Mouse (Mus musculus) limb, embryonic 12.5 days (tissue): ENCODE results near the gene Krt80. TPM values are rescaled to one million over a fixed set of nuclear protein-coding genes. Genes with fewer than 3 reads are reported as not detected.

Experiments
- ATAC-seq: fragments of 200-750 bp; cut with Nextera tagmentation; 2 replicates; pipeline ENCODE4 v1.8.0; 2017; ENCODE audit warnings: low read depth, moderate TSS enrichment; ENCODE audit not compliant: insufficient number of reproducible peaks, insufficient read depth, low FRiP score, low TSS enrichment
- H3K27ac ChIP-seq: fragments of 300-500 bp; sonication (generic); 2 replicates; pipeline ENCODE4 v1.5.1; 2016; ENCODE audit warnings: mild to moderate bottlenecking, moderate library complexity
- H3K27me3 ChIP-seq: fragments of 300-500 bp; sonication (generic); 2 replicates; pipeline ENCODE4 v1.6.1; 2016; ENCODE audit warnings: mild to moderate bottlenecking, moderate library complexity
- H3K36me3 ChIP-seq: fragments of 300-500 bp; sonication (generic); 2 replicates; pipeline ENCODE4 v1.6.1; 2016; ENCODE audit warnings: mild to moderate bottlenecking, moderate library complexity
- H3K4me1 ChIP-seq: fragments of 300-500 bp; sonication (generic); replicated peaks from 2 replicates; pipeline ENCODE4 v1.6.1; 2016
- H3K4me2 ChIP-seq: fragments of 300-500 bp; sonication (generic); 2 replicates; pipeline ENCODE4 v1.6.1; 2016; ENCODE audit warnings: mild to moderate bottlenecking, moderate library complexity
- H3K4me3 ChIP-seq: fragments of 300-500 bp; sonication (generic); replicated peaks from 2 replicates; pipeline ENCODE4 v1.5.1; 2016; ENCODE audit warnings: mild to moderate bottlenecking
- H3K9ac ChIP-seq: fragments of 300-500 bp; sonication (generic); replicated peaks from 2 replicates; pipeline ENCODE4 v1.6.1; 2016; ENCODE audit warnings: mild to moderate bottlenecking, moderate library complexity
- H3K9me3 ChIP-seq: fragments of 300-500 bp; sonication (generic); 2 replicates; pipeline ENCODE4 v1.6.1; 2016; ENCODE audit warnings: mild to moderate bottlenecking, moderate library complexity
- WGBS: fragments of 180-500 bp; shearing (Covaris S2); methylation state at CpG from one replicate; pipeline ENCODE4 v1.1.7; 2016; 5-methylcytosine and 5-hydroxymethylcytosine counted together
- polyA plus RNA-seq: library from polyadenylated mRNA; unstranded; fragments of >200 nt; fragmentation: Nextera tagmentation; extraction: Ambion mirVana; gene quantifications from 2 replicates; pipeline ENCODE4 v1.2.1, GENCODE M21; 2016

The Krt80 gene
- polyA plus RNA-seq, 1 experiment from 2014 or later, result 0.26 TPM

- no peaks in the 10 kb centered on the region for H3K9me3 ChIP-seq
- H3K27ac ChIP-seq, result no peak overlapping the region
- H3K4me1 ChIP-seq, result peaks cover 18% of the 10 kb centered on the region
- no peak overlapping the region for H3K9ac ChIP-seq
- ATAC-seq, result no peak
- no peak overlapping the region for H3K4me3 ChIP-seq
- H3K36me3 ChIP-seq, result no peaks in the 10 kb centered on the region
- 65% methylated on average over 7 of the region's 7 CpGs for WGBS
- H3K27me3 ChIP-seq, result peaks cover under 1% of the 10 kb centered on the region; the same call in 1 of the 2 replicates
- H3K4me2 ChIP-seq, result no peak overlapping the region
Measured at GRCm38 (mm10) chr15:101394908-101395307, 24.9 kb upstream of the Krt80 start.

- ATAC-seq, result no peak
- H3K36me3 ChIP-seq, result no peaks in the 10 kb centered on the region
Measured at GRCm38 (mm10) chr15:101392251-101392650, 22.3 kb upstream of the Krt80 start.

GRCm38 (mm10) chr15:101390203-101390602, 20.2 kb upstream of the Krt80 start:
- no peak overlapping the region for H3K9ac ChIP-seq
- no peak overlapping the region for H3K27ac ChIP-seq
- no peak for ATAC-seq
- H3K9me3 ChIP-seq, result no peaks in the 10 kb centered on the region
- no peaks in the 10 kb centered on the region; the same call in 1 of the 2 replicates for H3K27me3 ChIP-seq
- H3K4me3 ChIP-seq, result no peak overlapping the region
- H3K4me1 ChIP-seq, result peaks cover 6% of the 10 kb centered on the region
- H3K4me2 ChIP-seq, result no peak overlapping the region
- 89% methylated on average over 5 of the region's 5 CpGs for WGBS
- H3K36me3 ChIP-seq, result no peaks in the 10 kb centered on the region

More at GRCm38 (mm10) chr15:101392251-101392650, 22.3 kb upstream of the Krt80 start:
- H3K27me3 ChIP-seq, result no peaks in the 10 kb centered on the region; the same call in 1 of the 2 replicates
- H3K4me2 ChIP-seq, result no peak overlapping the region
- WGBS, result 79% methylated on average over 5 of the region's 5 CpGs
- H3K27ac ChIP-seq, result no peak overlapping the region
- H3K9ac ChIP-seq, result no peak overlapping the region
- H3K4me1 ChIP-seq, result peaks cover 24% of the 10 kb centered on the region
- no peak overlapping the region for H3K4me3 ChIP-seq
- H3K9me3 ChIP-seq, result no peaks in the 10 kb centered on the region

GRCm38 (mm10) chr15:101388034-101388541, 18.1 kb upstream of the Krt80 start:
- H3K36me3 ChIP-seq, result no peaks in the 10 kb centered on the region
- WGBS, result 48% methylated on average over 5 of the region's 5 CpGs
- H3K9ac ChIP-seq, result no peak overlapping the region
- H3K4me2 ChIP-seq, result no peak overlapping the region
- no peak overlapping the region for H3K27ac ChIP-seq
- ATAC-seq, result no peak
- no peaks in the 10 kb centered on the region for H3K9me3 ChIP-seq
- H3K4me1 ChIP-seq, result peaks cover 6% of the 10 kb centered on the region
- H3K4me3 ChIP-seq, result no peak overlapping the region
- no peaks in the 10 kb centered on the region for H3K27me3 ChIP-seq

- no peaks in the 10 kb centered on the region for H3K9me3 ChIP-seq
- H3K4me3 ChIP-seq, result no peak overlapping the region
- 65% methylated on average over 3 of the region's 3 CpGs for WGBS
- 0 out of 2 replicates have a peak overlapping the region, but pooled peaks have one; percentile 4 for H3K9ac ChIP-seq
- no peak overlapping the region for H3K27ac ChIP-seq
- no peak overlapping the region for H3K4me2 ChIP-seq
- no peaks in the 10 kb centered on the region for H3K36me3 ChIP-seq
- H3K4me1 ChIP-seq, result peaks cover 6% of the 10 kb centered on the region
- no peak for ATAC-seq
- H3K27me3 ChIP-seq, result no peaks in the 10 kb centered on the region
Measured at GRCm38 (mm10) chr15:101387176-101387575, 17.2 kb upstream of the Krt80 start.

GRCm38 (mm10) chr15:101385064-101385463, 15.1 kb upstream of the Krt80 start:
- H3K9me3 ChIP-seq, result no peaks in the 10 kb centered on the region
- peaks cover 6% of the 10 kb centered on the region for H3K4me1 ChIP-seq
- no peak overlapping the region for H3K27ac ChIP-seq
- no peaks in the 10 kb centered on the region for H3K36me3 ChIP-seq
- ATAC-seq, result no peak
- H3K4me2 ChIP-seq, result no peak overlapping the region
- H3K27me3 ChIP-seq, result no peaks in the 10 kb centered on the region; the same call in 1 of the 2 replicates
- WGBS, result 87% methylated on average over 6 of the region's 6 CpGs
- no peak overlapping the region for H3K9ac ChIP-seq
- H3K4me3 ChIP-seq, result no peak overlapping the region

- Histone ChIP-seq H3K36me3 (no peaks in the 10 kb centered on the region), H3K4me2 (no peak overlapping the region), H3K27ac (no peak overlapping the region), H3K27me3 (no peaks in the 10 kb centered on the region; the same call in 1 of the 2 replicates), H3K9ac (no peak overlapping the region), H3K4me1 (peaks cover 6% of the 10 kb centered on the region), H3K4me3 (no peak overlapping the region), H3K9me3 (no peaks in the 10 kb centered on the region)
- 74% methylated on average over 7 of the region's 7 CpGs for WGBS
- no peak for ATAC-seq
Measured at GRCm38 (mm10) chr15:101384610-101385009, 14.6 kb upstream of the Krt80 start.

GRCm38 (mm10) chr15:101382811-101383210, 12.8 kb upstream of the Krt80 start:
- Histone ChIP-seq H3K4me2 (no peak overlapping the region), H3K9ac (no peak overlapping the region), H3K4me3 (no peak overlapping the region), H3K36me3 (no peaks in the 10 kb centered on the region), H3K9me3 (no peaks in the 10 kb centered on the region), H3K27ac (no peak overlapping the region), H3K4me1 (peaks cover under 1% of the 10 kb centered on the region), H3K27me3 (no peaks in the 10 kb centered on the region; the same call in 1 of the 2 replicates)
- WGBS, result 78% methylated on average over 11 of the region's 11 CpGs
- no peak for ATAC-seq

GRCm38 (mm10) chr15:101381758-101382157, 11.8 kb upstream of the Krt80 start:
- 68% methylated on average over 9 of the region's 9 CpGs for WGBS
- ATAC-seq, result no peak

GRCm38 (mm10) chr15:101378646-101379045, 8.7 kb upstream of the Krt80 start:
- no peak overlapping the region for H3K4me2 ChIP-seq
- H3K4me1 ChIP-seq, result no peaks in the 10 kb centered on the region; the same call in 1 of the 2 replicates
- no peak overlapping the region for H3K4me3 ChIP-seq
- H3K36me3 ChIP-seq, result no peaks in the 10 kb centered on the region
- no peaks in the 10 kb centered on the region for H3K9me3 ChIP-seq
- H3K27me3 ChIP-seq, result peaks cover 6% of the 10 kb centered on the region
- 74% methylated on average over 5 of the region's 5 CpGs for WGBS
- no peak for ATAC-seq
- no peak overlapping the region for H3K27ac ChIP-seq
- H3K9ac ChIP-seq, result no peak overlapping the region

More at GRCm38 (mm10) chr15:101381758-101382157, 11.8 kb upstream of the Krt80 start:
- no peak overlapping the region for H3K4me3 ChIP-seq
- H3K36me3 ChIP-seq, result no peaks in the 10 kb centered on the region
- H3K4me1 ChIP-seq, result no peaks in the 10 kb centered on the region
- H3K27ac ChIP-seq, result no peak overlapping the region
- no peaks in the 10 kb centered on the region for H3K9me3 ChIP-seq
- no peak overlapping the region for H3K9ac ChIP-seq
- no peak overlapping the region for H3K4me2 ChIP-seq
- no peaks in the 10 kb centered on the region; the same call in 1 of the 2 replicates for H3K27me3 ChIP-seq

- WGBS, result 74% methylated on average over 5 of the region's 5 CpGs
- ATAC-seq, result no peak
- Histone ChIP-seq H3K27ac (no peak overlapping the region), H3K9me3 (no peaks in the 10 kb centered on the region), H3K36me3 (no peaks in the 10 kb centered on the region), H3K4me3 (no peak overlapping the region), H3K4me1 (no peaks in the 10 kb centered on the region; the same call in 1 of the 2 replicates), H3K9ac (no peak overlapping the region), H3K4me2 (no peak overlapping the region), H3K27me3 (peaks cover 6% of the 10 kb centered on the region)
Measured at GRCm38 (mm10) chr15:101376776-101377061, 6.8 kb upstream of the Krt80 start.
